Mouse (Mus musculus): Measurements from ENCODE around the gene Pcgf2.
"Not testable (repeated sequence)": the region's sequence is repeated elsewhere in the genome, so short reads cannot be mapped to it uniquely, and the experiment has no call there.

The Pcgf2 gene

GRCm38 (mm10) chr11:97700003-97700745 is at the start of gene Pcgf2:
TSS of gene Pcgf2 (minus strand) at chr11:97700497.
- peak; percentile 78 for DNase-seq

GRCm38 (mm10) chr11:97748496-97748895 is 48.2 kb upstream of the Pcgf2 start:
- no peak for DNase-seq

- DNase-seq: no peak
These were observed 47.5 kb upstream of the Pcgf2 start for GRCm38 (mm10) chr11:97747773-97748172.

GRCm38 (mm10) chr11:97745331-97745721 is 45.0 kb upstream of the Pcgf2 start:
- DNase-seq: no peak

- peak; percentile 99 for DNase-seq
These were observed 44.5 kb upstream of the Pcgf2 start for GRCm38 (mm10) chr11:97744718-97745330.

- DNase-seq: peak; percentile 52
These were observed 43.9 kb upstream of the Pcgf2 start, which contains the start of gene Pip4k2b for GRCm38 (mm10) chr11:97744063-97744717. TSS of gene Pip4k2b (minus strand) at chr11:97744704.

GRCm38 (mm10) chr11:97743423-97743822 is 43.1 kb upstream of the Pcgf2 start:
- DNase-seq: no peak

GRCm38 (mm10) chr11:97742591-97742990 is 42.3 kb upstream of the Pcgf2 start:
- DNase-seq: no peak

GRCm38 (mm10) chr11:97742157-97742556 is 41.9 kb upstream of the Pcgf2 start:
- DNase-seq: no peak

- DNase-seq: no peak
These were observed 39.9 kb upstream of the Pcgf2 start for GRCm38 (mm10) chr11:97740190-97740589.

- no peak for DNase-seq
These were observed 38.9 kb upstream of the Pcgf2 start for GRCm38 (mm10) chr11:97739155-97739554.

- no peak for DNase-seq
These were observed 38.4 kb upstream of the Pcgf2 start for GRCm38 (mm10) chr11:97738703-97739102.

GRCm38 (mm10) chr11:97737600-97737999 is 37.3 kb upstream of the Pcgf2 start:
- DNase-seq: no peak

GRCm38 (mm10) chr11:97736645-97737044 is 36.3 kb upstream of the Pcgf2 start:
- no peak for DNase-seq

- not testable (repeated sequence) for DNase-seq
These were observed 34.5 kb upstream of the Pcgf2 start for GRCm38 (mm10) chr11:97734810-97735209.

GRCm38 (mm10) chr11:97733689-97734088 is 33.4 kb upstream of the Pcgf2 start:
- DNase-seq: no peak

GRCm38 (mm10) chr11:97728730-97729129 is 28.4 kb upstream of the Pcgf2 start:
- no peak for DNase-seq

- no peak for DNase-seq
These were observed 28.0 kb upstream of the Pcgf2 start for GRCm38 (mm10) chr11:97728311-97728710.

- no peak for DNase-seq
These were observed 23.4 kb upstream of the Pcgf2 start for GRCm38 (mm10) chr11:97723709-97724108.

GRCm38 (mm10) chr11:97721338-97721737 is 21.0 kb upstream of the Pcgf2 start:
- no peak for DNase-seq

- DNase-seq: no peak
These were observed 18.7 kb upstream of the Pcgf2 start for GRCm38 (mm10) chr11:97719041-97719440.

- no peak for DNase-seq
These were observed 18.1 kb upstream of the Pcgf2 start for GRCm38 (mm10) chr11:97718281-97718860.
